Mouse (Mus musculus) frontal cortex, adult 2 months (tissue): ENCODE measurements around the gene Fmnl2. TPM values are rescaled to one million over a fixed set of nuclear protein-coding genes. Genes with fewer than 3 reads are reported as not detected.

Experiments used
- DNase-seq, 2 experiments: peaks; one replicate each; pipeline ENCODE4 v3.0.0; 2022; ENCODE audit warnings: low spot score in 1 of 2; ENCODE audit errors: extremely low spot score in 1 of 2
- polyA plus RNA-seq: library from polyadenylated mRNA; depleted of rRNA; stranded (reverse); fragments of >200 nt; gene quantifications from 2 replicates; pipeline ENCODE4 v1.2.3, GENCODE M21; 2012

Fmnl2 gene
- polyA plus RNA-seq, 1 experiment, result 30.1 TPM

- no peak for DNase-seq
These were observed 45.7 kb downstream of the Fmnl2 start for GRCm38 (mm10) chr2:52903228-52903963.

GRCm38 (mm10) chr2:52904526-52904925, 46.9 kb downstream of the Fmnl2 start:
- DNase-seq, result no peak

GRCm38 (mm10) chr2:52913311-52913710, 55.7 kb downstream of the Fmnl2 start:
- no peak for DNase-seq

- DNase-seq, result no peak
These were observed 56.1 kb downstream of the Fmnl2 start for GRCm38 (mm10) chr2:52913746-52914145.

GRCm38 (mm10) chr2:52915536-52915935, 57.9 kb downstream of the Fmnl2 start:
- no peak for DNase-seq

- DNase-seq, result no peak
These were observed 60.4 kb downstream of the Fmnl2 start for GRCm38 (mm10) chr2:52918094-52918493.

GRCm38 (mm10) chr2:52920701-52921435, 63.2 kb downstream of the Fmnl2 start:
- DNase-seq, result no peak

GRCm38 (mm10) chr2:52925062-52925461, 67.4 kb downstream of the Fmnl2 start:
- no peak for DNase-seq

- no peak for DNase-seq
These were observed 69.7 kb downstream of the Fmnl2 start for GRCm38 (mm10) chr2:52927381-52927780.

GRCm38 (mm10) chr2:52927858-52928301, 70.2 kb downstream of the Fmnl2 start:
- no peak for DNase-seq

GRCm38 (mm10) chr2:52928401-52928800, 70.7 kb downstream of the Fmnl2 start:
- no peak for DNase-seq

- DNase-seq, result peak in 1 of 2 experiments; percentile 52
These were observed 72.6 kb downstream of the Fmnl2 start for GRCm38 (mm10) chr2:52930106-52930868.

GRCm38 (mm10) chr2:52931315-52931714, 73.7 kb downstream of the Fmnl2 start:
- no peak for DNase-seq

GRCm38 (mm10) chr2:52935906-52936305, 78.2 kb downstream of the Fmnl2 start:
- DNase-seq, result no peak

GRCm38 (mm10) chr2:52938351-52939074, 80.9 kb downstream of the Fmnl2 start:
- DNase-seq, result no peak

- DNase-seq, result peak in 1 of 2 experiments; percentile 48
These were observed 86.2 kb downstream of the Fmnl2 start for GRCm38 (mm10) chr2:52943644-52944423.

- DNase-seq, result no peak
These were observed 86.9 kb downstream of the Fmnl2 start for GRCm38 (mm10) chr2:52944594-52944993.

- no peak for DNase-seq
These were observed 88.4 kb downstream of the Fmnl2 start for GRCm38 (mm10) chr2:52946074-52946473.

GRCm38 (mm10) chr2:52946524-52947186, 89.0 kb downstream of the Fmnl2 start:
- no peak for DNase-seq
